Mouse (Mus musculus) retina, adult 2 months (tissue): Measurements from ENCODE around the gene Shank1.

Source experiments
- DNase-seq: peaks from one replicate; pipeline ENCODE4 v3.0.0-alpha.2; 2012; ENCODE audit warnings: low read depth, low spot score

Gene Shank1

GRCm38 (mm10) chr7:44373889-44374652 lies 64.0 kb downstream of the Shank1 start:
- DNase-seq = peak; percentile 84

DNA sequence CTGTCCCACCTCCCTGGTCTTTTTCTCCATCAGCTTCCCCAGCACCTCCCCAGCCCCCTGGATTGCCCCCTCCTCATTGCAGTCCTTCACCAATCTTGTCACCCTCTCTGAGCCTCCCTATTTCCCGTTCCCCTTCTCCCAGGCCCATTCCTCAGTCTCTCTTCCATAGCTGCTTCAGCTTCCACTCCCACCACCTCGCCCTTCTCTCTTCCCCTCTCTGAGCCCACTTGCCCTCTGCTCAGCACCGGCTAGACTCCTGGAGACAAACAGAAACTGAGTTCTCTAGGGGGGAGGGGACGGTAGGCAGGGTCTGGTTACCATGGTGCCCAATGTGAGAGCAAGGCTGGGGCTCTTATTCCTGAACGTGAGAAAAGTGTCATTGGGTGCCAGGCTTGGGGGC lies 64.7 kb downstream of the Shank1 start:
- no peak for DNase-seq

DNA sequence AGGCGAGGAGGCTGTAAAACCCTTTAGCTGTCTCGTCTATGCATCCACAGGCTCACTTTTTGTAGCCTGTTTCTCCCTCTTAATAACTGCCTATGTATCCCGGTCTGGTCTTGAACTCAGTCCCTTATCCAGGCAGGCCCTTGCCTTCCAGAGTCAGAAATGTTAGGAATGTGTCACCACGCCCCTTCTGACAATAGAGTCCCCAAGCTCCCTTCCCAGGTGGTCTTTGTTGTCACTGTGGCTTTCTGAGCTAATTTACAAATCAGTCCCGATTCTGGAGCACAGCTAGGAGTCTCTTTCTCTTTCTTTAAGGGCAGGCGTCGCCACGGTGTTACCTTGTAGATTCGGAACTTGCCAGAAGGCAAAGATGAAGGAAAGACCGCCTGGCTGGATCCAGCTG lies 65.2 kb downstream of the Shank1 start:
- DNase-seq = no peak

DNA sequence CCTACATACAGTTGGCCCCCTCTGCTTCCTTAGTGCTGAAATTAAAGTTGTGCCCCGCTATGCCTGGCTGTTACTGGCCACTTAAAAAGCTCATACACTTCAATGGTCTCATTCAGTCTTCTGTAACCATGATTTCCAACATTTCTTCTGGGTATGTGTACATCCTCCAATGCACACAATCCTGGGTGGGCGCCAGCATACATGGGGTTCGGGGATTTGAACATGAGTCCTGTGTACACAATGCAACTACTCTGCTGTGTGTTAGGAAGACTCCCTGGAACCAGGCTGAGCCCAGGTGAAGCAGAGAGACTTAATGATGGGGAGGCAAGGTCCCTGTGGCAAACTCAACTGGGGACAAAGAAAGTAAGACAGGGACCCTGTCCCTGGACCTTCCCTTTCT lies 65.7 kb downstream of the Shank1 start:
- DNase-seq = no peak

DNA sequence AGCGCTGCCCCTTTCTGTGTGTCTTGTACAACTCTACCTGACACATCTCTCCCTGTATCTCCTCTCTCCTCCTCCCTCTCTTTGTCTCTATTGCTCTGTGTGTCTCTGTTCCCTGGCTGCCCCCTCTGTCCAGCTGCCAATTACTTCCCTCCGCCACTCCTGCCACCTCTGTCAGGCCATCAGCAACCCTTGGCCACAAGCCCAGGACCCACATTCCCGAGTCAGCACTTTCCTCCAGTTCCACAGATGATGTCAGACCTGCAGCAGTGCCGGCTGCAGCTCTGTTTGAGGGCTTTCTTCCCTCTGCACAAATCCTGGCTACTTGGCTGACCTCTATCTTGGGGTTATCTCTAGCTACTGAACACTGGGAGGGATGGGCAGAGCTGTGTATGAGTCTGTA lies 68.2 kb downstream of the Shank1 start:
- no peak for DNase-seq

DNA sequence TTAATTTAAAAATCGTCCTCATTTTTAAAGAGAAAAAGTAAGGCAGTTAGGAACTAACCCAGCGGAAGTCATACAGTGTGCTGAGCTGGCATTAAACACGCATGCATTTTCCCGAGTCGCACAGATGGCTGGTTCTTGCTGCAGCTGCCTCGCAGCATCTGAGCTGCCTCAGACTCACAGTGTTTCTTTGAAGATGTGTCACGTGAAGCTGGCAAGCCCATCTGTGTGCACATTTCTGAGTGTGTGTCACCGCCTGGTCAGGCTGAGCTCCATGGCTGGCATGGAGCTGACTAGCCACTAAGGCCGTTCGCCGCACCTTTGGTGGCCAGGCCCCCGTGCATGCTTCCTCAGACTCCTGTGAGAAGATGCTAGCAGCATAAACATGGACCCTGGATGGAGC lies 72.5 kb downstream of the Shank1 start:
- no peak for DNase-seq

DNA sequence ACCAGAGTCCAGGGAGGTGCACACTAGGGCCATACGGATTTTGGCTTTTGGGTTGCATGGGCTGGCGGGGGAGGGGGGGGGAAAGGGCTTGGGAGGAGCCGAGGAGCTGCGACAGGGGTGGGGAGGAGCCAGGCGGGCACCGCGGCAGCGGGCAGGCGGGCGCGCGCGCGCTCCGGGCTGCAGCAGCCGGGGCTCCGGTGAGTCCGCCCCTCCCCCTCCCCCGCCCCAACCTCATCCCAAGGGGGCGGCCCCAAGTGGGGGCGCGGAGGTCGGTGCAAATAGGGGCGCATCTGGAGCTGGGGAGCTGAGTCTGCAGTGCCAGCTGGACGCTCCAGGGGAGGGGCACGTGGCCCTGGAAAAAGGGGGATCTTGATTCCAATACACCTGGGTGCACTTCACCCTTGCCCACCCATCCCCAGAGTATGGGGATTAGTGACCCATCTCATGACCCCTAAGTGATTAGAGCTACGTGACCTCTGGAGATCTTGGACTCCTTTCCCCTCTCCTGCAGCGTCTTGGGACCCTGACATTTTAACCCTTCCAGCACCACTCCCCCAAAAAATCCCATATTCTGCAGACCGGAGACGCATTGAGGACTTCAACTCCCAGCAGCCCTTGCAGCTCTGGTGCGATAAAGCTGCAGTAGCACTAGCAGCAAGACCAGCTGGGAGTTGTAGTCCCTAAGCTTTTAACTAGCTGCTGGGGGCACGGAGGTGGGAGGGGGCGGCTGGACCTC lies 74.1 kb downstream of the Shank1 start, which contains the start of gene Syt3:
Gene Syt3, plus strand, starts transcription at position 123 of the 736 bp plus-strand sequence.
- peak; percentile 64 for DNase-seq

GRCm38 (mm10) chr7:44384716-44385059 lies 74.6 kb downstream of the Shank1 start:
- no peak for DNase-seq

- DNase-seq = no peak
These were observed 75.7 kb downstream of the Shank1 start, which contains the start of gene 1700008O03Rik for GRCm38 (mm10) chr7:44385720-44386119. Gene 1700008O03Rik, minus strand, starts transcription at chr7:44385820.

GRCm38 (mm10) chr7:44391831-44392230 lies 81.8 kb downstream of the Shank1 start:
- no peak for DNase-seq

DNA sequence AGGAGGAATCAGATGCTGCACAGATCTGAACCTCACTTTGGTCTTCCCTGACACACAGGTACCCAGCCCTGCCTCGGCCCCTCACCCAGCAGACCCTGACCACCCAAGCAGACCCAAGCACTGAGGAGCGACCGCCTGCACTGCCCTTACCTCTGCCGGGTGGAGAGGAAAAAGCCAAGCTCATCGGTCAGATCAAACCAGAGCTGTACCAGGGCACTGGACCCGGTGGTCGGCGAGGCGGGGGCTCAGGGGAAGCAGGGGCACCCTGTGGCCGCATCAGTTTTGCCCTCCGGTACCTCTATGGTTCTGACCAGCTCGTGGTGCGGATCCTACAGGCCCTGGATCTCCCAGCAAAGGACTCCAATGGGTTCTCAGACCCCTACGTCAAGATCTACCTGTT lies 82.3 kb downstream of the Shank1 start:
- no peak for DNase-seq

DNA sequence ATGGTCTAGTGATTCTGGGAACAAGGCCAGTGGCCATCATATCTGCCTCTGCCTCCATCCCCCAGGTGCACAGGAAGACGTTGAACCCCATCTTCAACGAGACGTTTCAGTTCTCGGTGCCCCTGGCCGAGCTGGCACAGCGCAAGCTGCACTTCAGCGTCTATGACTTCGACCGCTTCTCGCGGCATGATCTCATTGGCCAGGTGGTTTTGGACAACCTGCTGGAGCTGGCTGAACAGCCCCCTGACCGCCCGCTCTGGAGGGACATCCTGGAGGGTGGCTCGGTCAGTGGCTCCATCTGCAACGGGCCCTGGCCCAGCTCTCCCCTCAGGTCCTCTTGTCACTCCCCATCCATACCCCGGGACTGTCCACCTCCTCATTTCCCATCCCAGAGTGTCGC lies 83.2 kb downstream of the Shank1 start:
- DNase-seq = no peak

GRCm38 (mm10) chr7:44398570-44398969 lies 88.5 kb downstream of the Shank1 start:
- no peak for DNase-seq

DNA sequence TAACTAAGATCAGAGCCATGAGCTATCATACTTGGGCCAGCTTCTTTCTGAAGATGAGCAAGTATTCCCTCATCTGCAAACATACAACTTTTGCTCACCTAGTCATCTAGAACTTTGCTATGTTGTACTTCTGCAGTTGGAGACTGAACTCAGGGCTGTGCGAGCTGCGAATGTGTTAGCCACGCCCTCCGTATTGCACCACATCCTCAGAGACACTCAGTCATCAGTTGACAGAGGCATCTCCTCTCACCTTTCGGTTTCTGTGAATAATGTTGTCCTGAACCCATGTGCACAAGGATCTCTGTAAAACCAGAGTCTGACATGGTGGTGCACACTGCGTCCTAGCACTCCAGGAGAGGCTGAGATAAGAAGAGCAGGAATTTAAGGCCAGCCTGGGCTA lies 91.6 kb downstream of the Shank1 start:
- DNase-seq = no peak

GRCm38 (mm10) chr7:44405346-44406014 lies 95.4 kb downstream of the Shank1 start:
- peak; percentile 86 for DNase-seq

DNA sequence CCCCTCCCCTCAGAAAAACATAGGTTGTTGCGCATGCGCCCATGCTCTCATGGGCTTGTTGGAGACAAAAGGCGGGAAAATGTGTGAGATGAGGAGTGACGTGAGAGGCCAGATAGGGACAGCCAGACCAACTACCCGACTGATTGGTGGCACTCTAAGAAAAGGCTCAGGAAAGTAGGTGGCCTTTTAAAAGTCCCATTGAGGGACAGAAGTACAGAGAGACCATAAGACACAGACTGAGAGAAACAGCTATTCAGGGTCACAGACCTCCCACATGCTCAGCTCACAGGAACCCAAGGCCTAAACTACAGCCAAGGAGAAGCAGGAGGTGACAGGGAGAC lies 95.9 kb downstream of the Shank1 start:
- no peak for DNase-seq
